Mouse (Mus musculus) frontal cortex, postnatal 10 days (tissue): ENCODE results near the gene Pnliprp2.

Source experiments
- DNase-seq, 2 experiments: peaks; one replicate each; pipeline ENCODE4 v3.0.0; 2022; ENCODE audit warnings: low spot score in 2 of 2, mixed read lengths in 1 of 2

Pnliprp2 gene

DNA sequence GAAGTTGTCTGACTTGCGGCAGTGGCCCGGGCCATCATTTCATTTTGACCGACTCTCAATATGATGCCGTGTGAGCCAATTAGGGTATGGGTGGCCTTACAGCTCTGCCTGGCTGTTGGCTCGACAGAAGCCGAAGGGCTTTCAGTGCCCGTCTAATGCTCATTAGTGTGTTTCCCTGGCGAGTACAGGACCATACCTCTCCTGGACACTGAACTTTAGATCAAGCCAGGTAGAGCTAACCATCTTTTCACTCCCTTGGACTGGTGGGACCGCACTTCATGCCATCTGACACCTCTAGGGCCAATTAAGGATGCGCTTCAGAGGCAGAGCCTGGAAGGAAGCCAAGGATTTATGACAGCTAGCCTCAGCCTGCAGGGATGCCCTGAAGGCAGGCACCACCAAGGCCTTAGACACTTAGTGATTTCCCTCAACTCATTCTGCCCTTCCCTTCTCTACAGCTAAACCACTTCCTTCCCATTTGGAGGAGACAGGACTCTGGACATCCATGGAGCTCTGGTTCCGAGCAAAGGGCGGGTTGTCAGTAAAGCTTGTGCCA lies 35.7 kb downstream of the Pnliprp2 start:
- DNase-seq: no peak

DNA sequence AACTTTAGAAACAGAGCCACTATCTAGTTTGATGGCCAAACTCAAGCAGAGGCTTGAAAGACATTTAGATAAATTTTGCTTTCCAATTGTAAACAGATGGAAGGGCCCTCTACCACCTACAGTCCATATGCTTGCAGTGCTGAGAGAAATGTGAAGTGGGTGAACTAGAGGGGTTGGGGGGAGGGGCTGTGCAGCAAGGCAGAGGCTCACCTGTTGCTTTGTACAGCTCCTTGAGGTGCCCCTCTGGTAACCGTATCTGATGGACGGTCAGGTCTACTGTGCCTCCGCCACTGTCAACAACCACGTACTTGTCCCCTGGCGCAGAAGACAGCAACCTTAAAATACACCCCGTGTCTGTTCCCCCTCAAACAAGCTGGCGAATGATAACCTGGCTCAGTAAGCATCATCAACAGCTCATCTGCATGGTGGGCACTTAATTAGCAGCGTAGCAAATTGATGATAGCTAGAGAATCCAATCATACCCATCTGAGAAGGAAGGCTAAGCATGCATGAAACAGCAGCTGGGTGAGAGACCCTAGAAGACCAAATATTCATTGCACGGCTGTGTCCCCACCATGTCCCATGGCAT lies 45.8 kb downstream of the Pnliprp2 start:
- no peak for DNase-seq

DNA sequence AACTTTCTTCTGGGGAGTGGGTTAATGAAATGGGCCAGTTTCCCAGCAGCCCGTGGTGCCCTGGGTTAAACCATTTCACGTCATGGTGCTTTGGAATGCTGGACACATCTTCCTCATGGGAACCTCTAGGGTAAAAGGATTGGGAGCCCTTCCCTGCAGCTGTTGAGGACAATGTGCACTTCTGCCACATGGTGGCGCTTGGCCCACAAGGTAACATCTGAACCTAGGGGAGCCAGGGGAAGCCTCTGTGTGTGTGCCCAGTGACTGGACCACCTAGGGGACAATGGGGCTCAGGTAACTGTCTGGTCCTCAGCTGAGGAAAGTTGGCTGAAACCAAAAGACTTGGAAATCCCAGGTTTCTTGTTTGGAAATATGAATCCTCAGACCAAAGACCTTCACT lies 46.8 kb downstream of the Pnliprp2 start:
- DNase-seq: peak in 1 of 2 experiments; percentile 63

DNA sequence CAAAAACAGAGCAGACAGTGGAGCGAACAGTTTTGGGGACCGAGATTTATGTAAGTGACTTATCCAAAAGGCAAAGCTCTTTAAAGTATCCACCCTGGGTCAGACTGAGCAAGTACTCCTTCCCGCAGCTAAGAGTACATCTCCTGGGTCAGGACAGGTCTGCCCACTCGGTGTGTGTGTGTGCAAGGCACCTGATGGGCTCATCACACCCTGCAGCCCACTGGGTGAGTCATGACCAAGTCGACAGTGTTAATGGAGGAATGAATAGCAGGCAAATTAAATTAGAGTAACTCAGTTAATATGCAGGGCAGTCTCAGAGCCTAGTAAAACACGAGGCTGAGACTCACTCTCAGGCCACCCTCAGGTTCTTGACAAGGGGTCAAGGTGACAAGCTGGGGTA lies 49.3 kb downstream of the Pnliprp2 start:
- DNase-seq: no peak

- no peak for DNase-seq
Observed at GRCm38 (mm10) chr19:58810536-58810935, 51.0 kb downstream of the Pnliprp2 start.

- DNase-seq: no peak
Observed at GRCm38 (mm10) chr19:58815179-58815922, 55.8 kb downstream of the Pnliprp2 start.

- peak; percentile 37 to 57 for DNase-seq
Observed at GRCm38 (mm10) chr19:58816453-58817041, 57.0 kb downstream of the Pnliprp2 start.

GRCm38 (mm10) chr19:58817398-58817797 lies 57.9 kb downstream of the Pnliprp2 start:
- DNase-seq: no peak

DNA sequence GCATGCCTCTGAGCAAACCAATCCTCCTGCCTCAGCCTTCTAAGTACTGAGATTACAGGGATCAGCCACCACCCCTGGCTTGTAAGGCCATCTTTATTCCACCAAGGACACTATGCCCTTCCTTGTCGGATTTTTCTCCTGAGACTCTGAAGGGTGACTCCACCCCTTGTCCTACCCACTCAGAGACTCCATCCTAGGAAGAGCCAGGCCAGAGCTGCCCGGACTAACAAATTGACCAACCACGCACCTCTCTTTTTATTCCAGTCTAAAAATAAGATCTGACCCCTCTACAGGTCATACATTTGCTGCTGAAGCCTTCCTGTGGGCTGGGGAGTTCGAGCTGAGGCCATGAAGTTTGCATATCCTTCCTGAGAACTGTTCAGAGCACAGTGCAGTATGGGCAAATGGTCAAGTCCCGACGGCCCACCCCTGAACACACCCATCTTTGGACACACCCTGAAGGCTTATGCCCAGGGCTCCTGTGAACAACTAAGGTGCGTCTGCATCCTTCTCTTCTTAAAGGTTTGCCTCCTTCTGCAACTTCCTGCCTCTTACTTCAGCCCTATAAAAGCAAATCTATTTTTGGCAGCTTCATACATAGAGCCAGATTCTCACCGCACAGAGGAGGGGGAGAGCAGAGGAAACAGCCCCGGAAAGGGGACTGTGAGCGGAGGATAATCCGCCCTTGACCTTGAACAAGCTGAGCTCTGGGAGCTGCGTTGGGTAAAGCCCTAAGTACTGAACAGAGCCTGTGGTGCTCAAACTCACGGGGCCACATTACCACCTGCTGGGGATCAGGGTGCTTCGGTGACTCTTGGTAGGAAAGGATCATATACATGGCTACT lies 59.3 kb downstream of the Pnliprp2 start:
- no peak for DNase-seq

DNA sequence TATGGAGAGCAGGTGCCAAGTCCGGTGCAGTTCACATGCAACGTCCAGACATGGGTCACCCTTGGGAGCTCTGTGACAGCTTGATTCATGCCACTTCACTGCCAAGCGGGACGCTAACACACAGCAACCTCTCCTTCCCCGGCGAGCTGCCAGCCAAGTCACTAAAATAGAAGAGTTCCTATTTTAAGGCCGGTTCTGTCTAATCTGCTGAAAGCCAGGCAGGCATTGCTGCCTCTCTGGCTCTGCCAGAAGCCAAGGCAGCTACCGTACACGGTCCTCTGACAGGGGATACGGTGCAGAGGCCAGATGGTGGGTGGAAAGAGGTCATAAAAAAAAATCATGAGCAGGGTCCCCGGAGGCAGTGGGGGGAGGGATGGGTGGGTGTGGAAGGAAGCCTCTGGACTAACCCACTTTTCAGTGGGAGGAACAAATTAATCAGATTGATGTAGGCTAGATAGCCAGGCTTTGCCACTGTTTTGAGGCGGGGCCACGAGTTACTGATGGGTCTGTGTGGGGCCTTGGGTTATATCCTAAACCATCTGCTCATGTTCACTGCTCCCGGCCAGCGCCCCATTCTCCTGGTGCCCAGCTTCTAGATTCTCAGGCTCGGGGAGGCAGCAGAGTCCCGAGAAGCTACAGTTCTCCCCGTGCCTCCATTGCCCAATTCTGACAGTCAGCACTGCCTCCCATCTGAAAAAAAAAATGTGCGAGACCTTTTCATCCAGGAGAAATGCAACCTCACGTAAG lies 63.1 kb downstream of the Pnliprp2 start:
- DNase-seq: peak; percentile 64 to 66

- DNase-seq: no peak
Observed at GRCm38 (mm10) chr19:58823301-58823700, 63.8 kb downstream of the Pnliprp2 start.

- no peak for DNase-seq
Observed at GRCm38 (mm10) chr19:58824316-58824715, 64.8 kb downstream of the Pnliprp2 start.
